Mouse (Mus musculus) midbrain, postnatal 0 days (tissue): ENCODE results near the gene Traip. TPM values are rescaled to one million over a fixed set of nuclear protein-coding genes. Genes with fewer than 3 reads are reported as not detected.

ENCODE experiments used
- ATAC-seq: fragments of 200-750 bp; cut with Nextera tagmentation; 2 replicates; pipeline ENCODE4 v1.8.0; 2017; ENCODE audit warnings: moderate number of reproducible peaks, mild to moderate bottlenecking, moderate TSS enrichment, moderate library complexity; ENCODE audit not compliant: low FRiP score
- DNase-seq: peaks from one replicate; pipeline ENCODE4 v3.0.0-alpha.2; 2015; ENCODE audit warnings: low spot score
- H3K27ac ChIP-seq: fragments of 300-500 bp; sonication (generic); 2 replicates; pipeline ENCODE4 v1.5.1; 2014; ENCODE audit warnings: low read depth, mild to moderate bottlenecking, low read length, mixed read lengths
- H3K27me3 ChIP-seq: fragments of 300-500 bp; sonication (generic); 2 replicates; pipeline ENCODE4 v1.6.1; 2014; ENCODE audit warnings: low read length, control low read depth, mixed read lengths; ENCODE audit not compliant: insufficient read depth
- H3K36me3 ChIP-seq: fragments of 300-500 bp; sonication (generic); 2 replicates; pipeline ENCODE4 v1.6.1; 2014; ENCODE audit warnings: low read length, control low read depth, mixed read lengths; ENCODE audit not compliant: insufficient read depth
- H3K4me1 ChIP-seq: fragments of 300-500 bp; sonication (generic); 2 replicates; pipeline ENCODE4 v1.6.1; 2014; ENCODE audit warnings: mild to moderate bottlenecking, control low read depth, antibody characterized with exemption, low read length, mixed read lengths; ENCODE audit not compliant: insufficient read depth
- H3K4me2 ChIP-seq: fragments of 300-500 bp; sonication (generic); 2 replicates; pipeline ENCODE4 v1.6.1; 2014; ENCODE audit warnings: low read depth, mild to moderate bottlenecking, low read length, mixed read lengths; ENCODE audit not compliant: poor library complexity, severe bottlenecking
- H3K4me3 ChIP-seq: fragments of 300-500 bp; sonication (generic); 2 replicates; pipeline ENCODE4 v1.5.1; 2014; ENCODE audit warnings: low read depth, mild to moderate bottlenecking, low read length, moderate library complexity
- H3K9ac ChIP-seq: fragments of 300-500 bp; sonication (generic); replicated peaks from 2 replicates; pipeline ENCODE4 v1.6.1; 2014; ENCODE audit warnings: mild to moderate bottlenecking, low read length, moderate library complexity, mixed read lengths; ENCODE audit not compliant: poor library complexity, severe bottlenecking
- H3K9me3 ChIP-seq: fragments of 300-500 bp; sonication (generic); 2 replicates; pipeline ENCODE4 v1.6.1; 2016; ENCODE audit warnings: low read length, control low read depth
- CTCF ChIP-seq: IDR thresholded peaks from 2 replicates; pipeline ENCODE4 v1.5.1; 2016; ENCODE audit warnings: antibody characterized with exemption, mild to moderate bottlenecking
- WGBS: fragments of 180-500 bp; shearing (Covaris S2); extraction: QIAGEN DNeasy Blood & Tissue Kit; methylation state at CpG from one replicate; pipeline ENCODE4 v1.1.7; 2014; 5-methylcytosine and 5-hydroxymethylcytosine counted together
- polyA plus RNA-seq: library from polyadenylated mRNA; unstranded; fragments of >200 nt; fragmentation: Nextera tagmentation; extraction: Ambion mirVana; gene quantifications from 2 replicates; pipeline ENCODE4 v1.2.1, GENCODE M21; 2015
- total RNA-seq: library from RNA; depleted of rRNA; stranded (reverse); fragments of >200 nt; gene quantifications from 2 replicates; pipeline ENCODE4 v1.2.3, GENCODE M21; 2014

The Traip gene
- total and polyA plus RNA-seq, 2 experiments from 2014 or later = 9.0 to 11.6 TPM

GRCm38 (mm10) chr9:107984052-107984753 lies 34.3 kb downstream of the Traip start:
- H3K36me3 ChIP-seq = 0 out of 2 replicates have a peak, but pooled peaks cover 3% of the 10 kb centered on the region
- 0 out of 2 replicates have a peak overlapping the region, but pooled peaks have one; percentile 33 for H3K9ac ChIP-seq
- WGBS = 76% methylated on average over 19 of the region's 19 CpGs
- ATAC-seq = no peak
- DNase-seq = no peak
- H3K27me3 ChIP-seq = 0 out of 2 replicates have a peak, but pooled peaks cover 4% of the 10 kb centered on the region
- no peak for TF ChIP-seq CTCF
- peak overlapping the region; percentile 52; the same call in 1 of the 2 replicates for H3K27ac ChIP-seq
- peak overlapping the region; percentile 69 for H3K4me2 ChIP-seq
- no peaks in the 10 kb centered on the region for H3K9me3 ChIP-seq
- H3K4me3 ChIP-seq = peak overlapping the region; percentile 67
- peaks cover 6% of the 10 kb centered on the region for H3K4me1 ChIP-seq

GRCm38 (mm10) chr9:107984754-107985055 lies 34.8 kb downstream of the Traip start:
- no peak for TF ChIP-seq CTCF
- WGBS = 71% methylated on average over 9 of the region's 9 CpGs
- no peak for DNase-seq
- Histone ChIP-seq H3K4me2 (peak overlapping the region; percentile 69), H3K27ac (peak overlapping the region; percentile 52; the same call in 1 of the 2 replicates), H3K9ac (0 out of 2 replicates have a peak overlapping the region, but pooled peaks have one; percentile 46), H3K36me3 (0 out of 2 replicates have a peak, but pooled peaks cover 3% of the 10 kb centered on the region), H3K4me1 (peaks cover 6% of the 10 kb centered on the region), H3K9me3 (no peaks in the 10 kb centered on the region), H3K27me3 (0 out of 2 replicates have a peak, but pooled peaks cover 4% of the 10 kb centered on the region), H3K4me3 (peak overlapping the region; percentile 67)
- ATAC-seq = no peak

GRCm38 (mm10) chr9:107985131-107986119 lies 35.5 kb downstream of the Traip start, which contains the start of gene Inka1:
Gene Inka1 (minus strand): TSS chr9:107985879.
- H3K9ac ChIP-seq = peak within 1 kb of the TSS; percentile 46
- H3K27ac ChIP-seq = peak within 1 kb of the TSS; percentile 52
- 0 out of 2 replicates have a peak, but pooled peaks cover 3% of the 10 kb centered on the region for H3K36me3 ChIP-seq
- peak within 1 kb of the TSS; percentile 69 for H3K4me2 ChIP-seq
- H3K9me3 ChIP-seq = no peaks in the 10 kb centered on the region
- ATAC-seq = peak; percentile 75
- H3K27me3 ChIP-seq = 0 out of 2 replicates have a peak, but pooled peaks cover 4% of the 10 kb centered on the region
- TF ChIP-seq CTCF = peak; percentile 45
- peak; percentile 58 for DNase-seq
- peak within 1 kb of the TSS; percentile 67 for H3K4me3 ChIP-seq
- WGBS = under 1% methylated on average over 49 of the region's 58 CpGs
- peaks cover 6% of the 10 kb centered on the region for H3K4me1 ChIP-seq

DNA sequence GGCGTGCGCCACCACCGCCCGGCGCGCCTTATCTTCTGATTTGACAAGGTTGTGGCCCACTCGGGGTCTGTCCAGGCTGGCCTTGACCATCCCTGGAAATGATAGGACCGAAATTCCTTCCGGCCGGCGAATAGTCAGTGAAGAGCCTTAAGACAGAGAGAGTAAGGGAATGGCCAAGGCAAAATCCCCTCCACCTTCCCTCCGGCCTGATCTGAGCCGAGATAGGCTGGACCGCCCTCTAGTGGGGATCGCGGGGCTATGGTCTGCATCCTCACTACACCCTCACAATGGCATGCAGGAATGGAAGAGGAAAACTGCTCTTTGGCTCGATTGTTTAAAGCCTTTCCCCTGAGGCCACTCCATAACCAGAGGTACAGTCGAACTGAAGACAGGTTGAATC lies 36.4 kb downstream of the Traip start:
- peak; percentile 81 for DNase-seq
- WGBS = 7% methylated on average over 18 of the region's 18 CpGs
- ATAC-seq = peak; percentile 47; the same call in 1 of the 2 replicates
- 0 out of 2 replicates have a peak, but pooled peaks cover 3% of the 10 kb centered on the region for H3K36me3 ChIP-seq
- 0 out of 2 replicates have a peak, but pooled peaks cover 4% of the 10 kb centered on the region for H3K27me3 ChIP-seq
- peak; percentile 92 for TF ChIP-seq CTCF
- H3K9ac ChIP-seq = no peak overlapping the region
- H3K9me3 ChIP-seq = no peaks in the 10 kb centered on the region
- H3K4me1 ChIP-seq = peaks cover 6% of the 10 kb centered on the region
- no peak overlapping the region; the same call in 1 of the 2 replicates for H3K27ac ChIP-seq
- peak overlapping the region; percentile 67 for H3K4me3 ChIP-seq
- peak overlapping the region; percentile 69 for H3K4me2 ChIP-seq

- Histone ChIP-seq H3K27ac (no peak overlapping the region), H3K4me2 (no peak overlapping the region), H3K4me1 (peaks cover 6% of the 10 kb centered on the region), H3K4me3 (no peak overlapping the region), H3K9ac (no peak overlapping the region), H3K36me3 (no peaks in the 10 kb centered on the region), H3K9me3 (no peaks in the 10 kb centered on the region), H3K27me3 (0 out of 2 replicates have a peak, but pooled peaks cover 4% of the 10 kb centered on the region)
- 78% methylated on average over 3 of the region's 3 CpGs for WGBS
- no peak for DNase-seq
- no peak for ATAC-seq
- no peak for TF ChIP-seq CTCF
Observed at GRCm38 (mm10) chr9:107987950-107988349, 38.0 kb downstream of the Traip start.
